Mouse (Mus musculus): ENCODE measurements around the gene Ctcf. TPM values are rescaled to one million over a fixed set of nuclear protein-coding genes. Genes with fewer than 3 reads are reported as not detected.

Ctcf gene
- polyA plus RNA-seq, 1 experiment from 2014 or later: 146 TPM

GRCm38 (mm10) chr8:105694051-105694799, 57.9 kb downstream of the Ctcf start:
- Histone ChIP-seq H3K27me3 (peaks cover 17% of the 10 kb centered on the region), H3K36me3 (peaks cover 29% of the 10 kb centered on the region), H3K9ac (peak overlapping the region; percentile 67), H3K4me1 (peaks cover 11% of the 10 kb centered on the region), H3K4me2 (peak overlapping the region; percentile 96), H3K9me3 (no peaks in the 10 kb centered on the region; the same call in 1 of the 2 replicates), H3K27ac (no peak overlapping the region), H3K4me3 (peak overlapping the region; percentile 50)
- no peak for ATAC-seq (ENCODE audit: insufficient number of reproducible peaks, insufficient read depth, low FRiP score, low TSS enrichment, low read depth)
- WGBS: 8% methylated on average over 40 of the region's 40 CpGs

DNA sequence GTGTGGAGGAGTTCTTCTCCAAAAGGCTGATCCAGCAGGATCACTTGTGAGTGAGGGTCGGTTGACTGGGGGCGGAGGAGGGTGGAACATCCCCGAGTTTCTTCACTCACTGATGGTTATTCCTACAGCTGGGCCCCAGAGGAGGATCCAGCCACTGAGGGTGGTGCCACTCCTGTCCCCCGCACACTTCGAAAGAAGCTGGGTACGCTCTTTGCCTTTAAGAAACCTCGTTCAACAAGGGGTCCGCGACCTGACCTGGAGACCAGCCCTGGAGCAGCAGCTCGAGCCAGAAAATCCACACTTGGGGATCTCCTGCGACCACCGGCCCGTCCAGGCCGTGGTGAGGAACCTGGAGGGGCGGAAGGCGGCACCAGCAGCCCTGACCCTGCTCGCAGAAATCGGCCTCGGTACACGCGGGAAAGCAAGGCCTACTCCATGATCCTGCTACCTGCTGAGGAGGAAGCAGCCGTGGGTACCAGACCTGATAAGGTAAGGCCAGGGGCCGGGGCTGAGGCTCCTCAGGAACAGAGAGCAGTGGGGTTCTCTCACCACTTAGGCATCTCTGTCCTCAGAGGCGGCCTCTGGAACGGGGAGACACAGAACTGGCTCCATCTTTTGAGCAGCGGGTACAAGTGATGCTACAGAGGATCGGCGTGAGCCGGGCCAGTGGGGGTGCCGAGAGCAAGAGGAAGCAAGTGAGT, 58.9 kb downstream of the Ctcf start:
- ATAC-seq (ENCODE audit: insufficient number of reproducible peaks, insufficient read depth, low FRiP score, low TSS enrichment, low read depth): no peak
- Histone ChIP-seq H3K4me3 (no peak overlapping the region), H3K27me3 (peaks cover 17% of the 10 kb centered on the region)

GRCm38 (mm10) chr8:105697196-105697780, 60.9 kb downstream of the Ctcf start:
- Histone ChIP-seq H3K4me2 (no peak overlapping the region), H3K27me3 (peaks cover 17% of the 10 kb centered on the region), H3K27ac (no peak overlapping the region), H3K36me3 (peaks cover 29% of the 10 kb centered on the region), H3K4me3 (no peak overlapping the region), H3K9ac (no peak overlapping the region), H3K4me1 (peaks cover 27% of the 10 kb centered on the region), H3K9me3 (no peaks in the 10 kb centered on the region; the same call in 1 of the 2 replicates)
- no peak for ATAC-seq (ENCODE audit: insufficient number of reproducible peaks, insufficient read depth, low FRiP score, low TSS enrichment, low read depth)
- 93% methylated on average over 17 of the region's 17 CpGs for WGBS

More for the DNA sequence above, 58.9 kb downstream of the Ctcf start:
- Histone ChIP-seq H3K4me1 (peaks cover 18% of the 10 kb centered on the region), H3K36me3 (peaks cover 29% of the 10 kb centered on the region), H3K27ac (no peak overlapping the region), H3K9ac (0 out of 2 replicates have a peak overlapping the region, but pooled peaks have one; percentile 2), H3K4me2 (no peak overlapping the region), H3K9me3 (no peaks in the 10 kb centered on the region; the same call in 1 of the 2 replicates)
- 79% methylated on average over 30 of the region's 30 CpGs for WGBS

GRCm38 (mm10) chr8:105698734-105699133, 62.4 kb downstream of the Ctcf start:
- WGBS: 85% methylated on average over 5 of the region's 5 CpGs
- peaks cover 39% of the 10 kb centered on the region for H3K36me3 ChIP-seq
- H3K9me3 ChIP-seq: no peaks in the 10 kb centered on the region
- H3K27ac ChIP-seq: no peak overlapping the region
- peaks cover 26% of the 10 kb centered on the region for H3K4me1 ChIP-seq
- no peak overlapping the region for H3K4me3 ChIP-seq
- H3K4me2 ChIP-seq: no peak overlapping the region
- peaks cover 17% of the 10 kb centered on the region for H3K27me3 ChIP-seq
- H3K9ac ChIP-seq: no peak overlapping the region
- ATAC-seq (ENCODE audit: insufficient number of reproducible peaks, insufficient read depth, low FRiP score, low TSS enrichment, low read depth): no peak

- peaks cover 18% of the 10 kb centered on the region for H3K4me1 ChIP-seq
- H3K9me3 ChIP-seq: no peaks in the 10 kb centered on the region
- H3K36me3 ChIP-seq: peaks cover 48% of the 10 kb centered on the region
- peaks cover 10% of the 10 kb centered on the region for H3K27me3 ChIP-seq
- peak overlapping the region; percentile 82 for H3K9ac ChIP-seq
- ATAC-seq (ENCODE audit: insufficient number of reproducible peaks, insufficient read depth, low FRiP score, low TSS enrichment, low read depth): no peak
- H3K27ac ChIP-seq: no peak overlapping the region
- H3K4me2 ChIP-seq: peak overlapping the region; percentile 91
- 84% methylated on average over 11 of the region's 11 CpGs for WGBS
- peak overlapping the region; percentile 72 for H3K4me3 ChIP-seq
Observed at GRCm38 (mm10) chr8:105699488-105700215, 63.3 kb downstream of the Ctcf start.

- ATAC-seq (ENCODE audit: insufficient number of reproducible peaks, insufficient read depth, low FRiP score, low TSS enrichment, low read depth): 0 out of 2 replicates have a peak, but pooled peaks have one; percentile 2
- H3K4me3 ChIP-seq: peak overlapping the region; percentile 72
- H3K4me1 ChIP-seq: peaks cover 18% of the 10 kb centered on the region
- H3K36me3 ChIP-seq: peaks cover 48% of the 10 kb centered on the region
- H3K27ac ChIP-seq: peak overlapping the region; percentile 94
- under 1% methylated on average over 21 of the region's 21 CpGs for WGBS
- peak overlapping the region; percentile 82 for H3K9ac ChIP-seq
- H3K4me2 ChIP-seq: peak overlapping the region; percentile 91
- no peaks in the 10 kb centered on the region for H3K9me3 ChIP-seq
- 0 out of 2 replicates have a peak, but pooled peaks cover under 1% of the 10 kb centered on the region for H3K27me3 ChIP-seq
Observed at GRCm38 (mm10) chr8:105700566-105700965, 64.2 kb downstream of the Ctcf start.

DNA sequence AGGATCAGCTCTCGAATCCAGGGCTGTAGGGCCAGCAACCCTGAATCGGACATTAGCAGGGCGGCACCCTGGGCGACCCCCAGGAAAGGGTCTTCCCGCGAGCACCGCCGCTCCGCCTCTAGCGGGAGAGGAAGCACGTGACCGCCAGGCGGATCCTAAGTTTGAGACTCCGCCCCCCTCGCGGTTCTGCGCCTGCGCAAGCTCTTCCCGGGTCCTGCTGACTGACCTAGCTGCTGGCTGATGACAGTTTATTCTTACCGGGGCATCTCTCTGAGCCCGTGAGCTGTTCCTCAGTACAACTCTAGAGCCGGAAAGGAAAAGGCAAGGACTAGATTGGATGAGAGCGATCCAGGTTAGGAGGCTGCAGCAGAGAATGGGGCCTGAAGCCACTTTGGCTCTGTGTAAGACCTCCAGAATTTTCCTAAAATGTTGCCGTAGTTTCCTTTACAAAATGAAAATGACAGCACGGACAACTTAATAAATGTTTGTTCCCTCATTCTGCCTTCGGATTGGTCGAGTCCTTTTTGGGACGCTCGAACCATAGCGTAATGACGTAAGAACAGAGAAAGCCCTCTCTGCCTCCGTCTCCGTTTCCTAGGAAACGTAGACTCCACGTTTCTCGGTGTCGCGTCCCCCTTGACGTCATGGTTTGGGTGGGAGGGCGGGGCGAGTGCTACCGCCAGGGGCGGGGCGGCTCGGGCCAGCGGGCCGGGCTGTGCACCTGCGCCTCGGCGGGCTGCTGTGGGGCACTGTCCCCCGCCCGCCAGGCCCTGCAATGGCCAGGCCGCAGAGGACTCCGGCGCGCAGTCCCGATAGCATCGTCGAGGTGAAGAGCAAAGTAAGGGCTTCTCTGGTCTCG, 64.8 kb downstream of the Ctcf start, which contains the start of the genes Acd and Pard6a:
Acd (minus strand) TSS at position 137 of the 859 bp plus-strand sequence.
Pard6a (plus strand) TSS at position 183 of the 859 bp plus-strand sequence.
- peak; percentile 64 for ATAC-seq (ENCODE audit: insufficient number of reproducible peaks, insufficient read depth, low FRiP score, low TSS enrichment, low read depth)
- H3K36me3 ChIP-seq: peaks cover 48% of the 10 kb centered on the region

GRCm38 (mm10) chr8:105702001-105702401, 65.6 kb downstream of the Ctcf start:
- H3K9me3 ChIP-seq: no peaks in the 10 kb centered on the region
- peak overlapping the region; percentile 91 for H3K4me2 ChIP-seq
- peak overlapping the region; percentile 68 for H3K9ac ChIP-seq
- H3K4me3 ChIP-seq: peak overlapping the region; percentile 72
- no peaks in the 10 kb centered on the region for H3K27me3 ChIP-seq
- WGBS: 40% methylated on average over 18 of the region's 18 CpGs
- no peak for ATAC-seq (ENCODE audit: insufficient number of reproducible peaks, insufficient read depth, low FRiP score, low TSS enrichment, low read depth)
- peak overlapping the region; percentile 94; the same call in 1 of the 2 replicates for H3K27ac ChIP-seq
- H3K4me1 ChIP-seq: peaks cover 26% of the 10 kb centered on the region
- H3K36me3 ChIP-seq: peaks cover 41% of the 10 kb centered on the region

More for the DNA sequence above, 64.8 kb downstream of the Ctcf start, which contains the start of the genes Acd and Pard6a:
- H3K4me1 ChIP-seq: peaks cover 18% of the 10 kb centered on the region
- H3K27me3 ChIP-seq: no peaks in the 10 kb centered on the region
- peak within 1 kb of the TSS; percentile 91 for H3K4me2 ChIP-seq
- H3K4me3 ChIP-seq: peak within 1 kb of the TSS; percentile 72
- under 1% methylated on average over 60 of the region's 60 CpGs for WGBS
- peak within 1 kb of the TSS; percentile 94 for H3K27ac ChIP-seq
- peak within 1 kb of the TSS; percentile 82 for H3K9ac ChIP-seq
- no peaks in the 10 kb centered on the region for H3K9me3 ChIP-seq

DNA sequence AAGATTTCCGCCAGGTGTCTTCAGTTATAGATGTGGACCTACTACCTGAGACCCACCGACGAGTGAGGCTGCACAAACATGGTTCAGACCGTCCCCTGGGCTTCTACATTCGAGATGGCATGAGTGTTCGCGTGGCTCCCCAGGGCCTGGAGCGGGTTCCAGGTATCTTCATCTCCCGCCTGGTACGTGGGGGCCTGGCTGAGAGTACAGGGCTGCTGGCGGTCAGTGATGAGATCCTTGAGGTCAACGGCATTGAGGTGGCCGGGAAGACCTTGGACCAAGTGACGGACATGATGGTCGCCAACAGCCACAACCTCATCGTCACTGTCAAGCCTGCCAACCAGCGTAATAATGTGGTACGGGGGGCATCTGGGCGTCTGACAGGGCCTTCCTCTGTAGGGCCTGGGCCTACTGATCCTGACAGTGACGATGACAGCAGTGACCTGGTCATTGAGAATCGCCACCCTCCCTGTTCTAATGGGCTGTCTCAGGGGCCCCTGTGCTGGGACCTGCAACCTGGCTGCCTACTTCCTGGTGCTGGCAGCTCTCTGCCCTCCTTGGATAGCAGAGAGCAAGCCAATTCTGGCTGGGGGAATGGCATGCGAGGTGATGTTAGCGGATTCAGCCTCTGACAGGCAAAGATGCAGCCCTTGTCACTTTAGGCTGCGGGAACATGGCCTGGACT, 66.5 kb downstream of the Ctcf start:
- Histone ChIP-seq H3K4me2 (no peak overlapping the region), H3K9me3 (no peaks in the 10 kb centered on the region), H3K27ac (no peak overlapping the region), H3K36me3 (peaks cover 32% of the 10 kb centered on the region), H3K4me1 (peaks cover 32% of the 10 kb centered on the region), H3K4me3 (no peak overlapping the region), H3K9ac (peak overlapping the region; percentile 68; the same call in 1 of the 2 replicates), H3K27me3 (no peaks in the 10 kb centered on the region)
- no peak for ATAC-seq (ENCODE audit: insufficient number of reproducible peaks, insufficient read depth, low FRiP score, low TSS enrichment, low read depth)
- 93% methylated on average over 24 of the region's 24 CpGs for WGBS
